15 mouse cellular contexts compared by ENCODE assay signal in genomic region chr6:60994114-60994513, GRCm38 (mm10).
DNase-seq lines count a peak whose midpoint lies in the region; ATAC-seq and TF ChIP-seq lines count a peak whose summit lies in the region.
"Had no signal": no experiment of that assay in that cellular context is flagged by ENCODE, and none has a peak within 500 bp of the region (broad histone marks: within the 10 kb centered on the region; RNA-seq: fewer than 3 reads in every experiment).

No protein-coding gene starts in this region.

- intact Hi-C loops in heart, postnatal 25 days (cut with DNase I), result no loop called here

- H3K9me3 ChIP-seq in heart, postnatal 0 days (replicated peaks; ENCODE audit: control insufficient read depth, low read length), result no peaks in the 10 kb centered on the region
- no peaks in the 10 kb centered on the region for H3K9me3 ChIP-seq in hindbrain, embryonic 15.5 days
- no peaks in the 10 kb centered on the region for H3K9me3 ChIP-seq in stomach, embryonic 14.5 days (ENCODE audit: control insufficient read depth, low read depth, low read length)
- no peaks in the 10 kb centered on the region for H3K9me3 ChIP-seq in limb, embryonic 10.5 days (replicated peaks)
- H3K9me3 ChIP-seq: embryonic facial prominence, embryonic 15.5 days; G1E; limb, embryonic 13.5 days had no signal

- H3K36me3 ChIP-seq in heart, postnatal 0 days (replicated peaks; ENCODE audit: control insufficient read depth, insufficient read depth, low read length), result no peaks in the 10 kb centered on the region
- no peaks in the 10 kb centered on the region for H3K36me3 ChIP-seq in hindbrain, embryonic 15.5 days
- H3K36me3 ChIP-seq in stomach, embryonic 14.5 days (ENCODE audit: control insufficient read depth, insufficient read depth, low read length), result no peaks in the 10 kb centered on the region
- no peaks in the 10 kb centered on the region for H3K36me3 ChIP-seq in limb, embryonic 10.5 days
- H3K36me3 ChIP-seq: embryonic facial prominence, embryonic 15.5 days; G1E; limb, embryonic 13.5 days had no signal

- no peaks in the 10 kb centered on the region for H3K4me1 ChIP-seq in heart, postnatal 0 days (ENCODE audit: control insufficient read depth, insufficient read depth)
- H3K4me1 ChIP-seq in hindbrain, embryonic 15.5 days (replicated peaks), result peaks cover 4% of the 10 kb centered on the region
- H3K4me1 ChIP-seq in stomach, embryonic 14.5 days (ENCODE audit: control insufficient read depth, insufficient read depth, low read length), result no peaks in the 10 kb centered on the region
- H3K4me1 ChIP-seq in limb, embryonic 10.5 days, result peaks cover 16% of the 10 kb centered on the region; the same call in 1 of the 2 replicates
- H3K4me1 ChIP-seq: embryonic facial prominence, embryonic 15.5 days had no signal

- no peak overlapping the region for H3K27ac ChIP-seq in heart, postnatal 0 days (ENCODE audit: low read depth)
- H3K27ac ChIP-seq in hindbrain, embryonic 15.5 days (replicated peaks), result no peak overlapping the region
- no peak overlapping the region for H3K27ac ChIP-seq in stomach, embryonic 14.5 days (ENCODE audit: low read length)
- no peak overlapping the region for H3K27ac ChIP-seq in limb, embryonic 10.5 days
- H3K27ac ChIP-seq: embryonic facial prominence, embryonic 15.5 days; limb, embryonic 13.5 days had no signal

- TF ChIP-seq EP300 in heart, postnatal 0 days (IDR thresholded peaks at IDR 0.05; ENCODE audit: low read depth), result no peak

- no peak for ATAC-seq in heart, postnatal 0 days (ENCODE audit: insufficient read depth, low read depth)
- no peak for ATAC-seq in hindbrain, embryonic 15.5 days (ENCODE audit: low FRiP score, low read depth)
- ATAC-seq in stomach, embryonic 14.5 days (ENCODE audit: insufficient number of reproducible peaks, insufficient read depth, low FRiP score, low read depth), result no peak

- TF ChIP-seq CTCF in heart, postnatal 0 days (IDR thresholded peaks at IDR 0.05; ENCODE audit: low read depth), result no peak

- DNase-seq in heart, postnatal 0 days (ENCODE audit: low spot score), result no peak
- no peak for DNase-seq in heart, postnatal 25 days (ENCODE audit: low spot score)
- peak; percentile 36 for DNase-seq in kidney, postnatal 10 days
- no peak for DNase-seq in spleen, postnatal 36 days (ENCODE audit: low spot score in 2 of 2)
- no peak for DNase-seq in limb, embryonic 10.5 days (ENCODE audit: low spot score)
- DNase-seq: adrenal gland, postnatal 36 days; cerebellum, adult 8-10 months; gastrocnemius, postnatal 25 days; right cerebral cortex, postnatal 14 days; thymus, postnatal 14 days had no signal

- H3K9ac ChIP-seq in heart, postnatal 0 days (replicated peaks; ENCODE audit: low read depth, low read length), result no peak overlapping the region
- H3K9ac ChIP-seq in hindbrain, embryonic 15.5 days, result no peak overlapping the region
- no peak overlapping the region for H3K9ac ChIP-seq in stomach, embryonic 14.5 days (replicated peaks; ENCODE audit: low read depth, low read length)
- H3K9ac ChIP-seq: embryonic facial prominence, embryonic 15.5 days; limb, embryonic 13.5 days had no signal

- 31% methylated on average over 6 of the region's 6 CpGs for WGBS in heart, postnatal 0 days
- 8% methylated on average over 6 of the region's 6 CpGs for WGBS in hindbrain, embryonic 15.5 days
- 30% methylated on average over 6 of the region's 6 CpGs for WGBS in stomach, embryonic 14.5 days
- WGBS in limb, embryonic 10.5 days, result 27% methylated on average over 6 of the region's 6 CpGs

- peak overlapping the region; percentile 30; the same call in 1 of the 2 replicates for H3K4me2 ChIP-seq in heart, postnatal 0 days (ENCODE audit: low read depth, low read length)
- peak overlapping the region; percentile 18 for H3K4me2 ChIP-seq in hindbrain, embryonic 15.5 days
- H3K4me2 ChIP-seq in stomach, embryonic 14.5 days (replicated peaks; ENCODE audit: low read depth, low read length), result 0 out of 2 replicates have a peak overlapping the region, but pooled peaks have one; percentile 25
- H3K4me2 ChIP-seq: embryonic facial prominence, embryonic 15.5 days; limb, embryonic 13.5 days had no signal

- H3K4me3 ChIP-seq in heart, postnatal 0 days (ENCODE audit: low read depth, low read length), result no peak overlapping the region
- no peak overlapping the region for H3K4me3 ChIP-seq in hindbrain, embryonic 15.5 days
- no peak overlapping the region for H3K4me3 ChIP-seq in stomach, embryonic 14.5 days (ENCODE audit: low read depth, low read length)
- no peak overlapping the region for H3K4me3 ChIP-seq in limb, embryonic 10.5 days
- H3K4me3 ChIP-seq: embryonic facial prominence, embryonic 15.5 days; limb, embryonic 13.5 days had no signal

- H3K27me3 ChIP-seq in heart, postnatal 0 days (ENCODE audit: control insufficient read depth, insufficient read depth, low read length), result no peaks in the 10 kb centered on the region
- no peaks in the 10 kb centered on the region for H3K27me3 ChIP-seq in hindbrain, embryonic 15.5 days
- H3K27me3 ChIP-seq in stomach, embryonic 14.5 days (ENCODE audit: control insufficient read depth, insufficient read depth, low read length), result no peaks in the 10 kb centered on the region
- no peaks in the 10 kb centered on the region for H3K27me3 ChIP-seq in limb, embryonic 10.5 days (ENCODE audit: low read depth, poor library complexity, severe bottlenecking)
- H3K27me3 ChIP-seq: embryonic facial prominence, embryonic 15.5 days; limb, embryonic 13.5 days had no signal
